Mouse (Mus musculus) midbrain, embryonic 14.5 days (tissue): ENCODE measurements at regions not wholly inside any gene's neighbourhood (a gene's known extent, or its start where the extent isn't known, plus 50 kb on each side); places are given as distances from the start of the nearest gene placed in this dataset.

ENCODE experiments used
- ATAC-seq: fragments of 200-750 bp; cut with Nextera tagmentation; 2 replicates; pipeline ENCODE4 v1.8.0; 2017; ENCODE audit warnings: moderate number of reproducible peaks, moderate library complexity; ENCODE audit not compliant: low FRiP score, low TSS enrichment
- DNase-seq: peaks from one replicate; pipeline ENCODE4 v3.0.0-alpha.2; 2015
- H3K27ac ChIP-seq: fragments of 300-500 bp; sonication (generic); replicated peaks from 2 replicates; pipeline ENCODE4 v1.5.1; 2014; ENCODE audit warnings: mild to moderate bottlenecking, low read depth, low read length, moderate library complexity
- H3K27me3 ChIP-seq: fragments of 300-500 bp; sonication (generic); 2 replicates; pipeline ENCODE4 v1.6.1; 2014; ENCODE audit warnings: low read length, control low read depth, mixed read lengths; ENCODE audit not compliant: control insufficient read depth, insufficient read depth
- H3K36me3 ChIP-seq: fragments of 300-500 bp; sonication (generic); 2 replicates; pipeline ENCODE4 v1.6.1; 2014; ENCODE audit warnings: low read length, control low read depth; ENCODE audit not compliant: control insufficient read depth, insufficient read depth
- H3K4me1 ChIP-seq: fragments of 300-500 bp; sonication (generic); 2 replicates; pipeline ENCODE4 v1.6.1; 2014; ENCODE audit warnings: mild to moderate bottlenecking, antibody characterized with exemption, low read length, control low read depth; ENCODE audit not compliant: control insufficient read depth, insufficient read depth
- H3K4me2 ChIP-seq: fragments of 300-500 bp; sonication (generic); 2 replicates; pipeline ENCODE4 v1.6.1; 2014; ENCODE audit warnings: mild to moderate bottlenecking, low read length, moderate library complexity
- H3K4me3 ChIP-seq: fragments of 300-500 bp; sonication (generic); replicated peaks from 2 replicates; pipeline ENCODE4 v1.5.1; 2014; ENCODE audit warnings: low read depth, low read length
- H3K9ac ChIP-seq: fragments of 300-500 bp; sonication (generic); replicated peaks from 2 replicates; pipeline ENCODE4 v1.6.1; 2014; ENCODE audit warnings: mild to moderate bottlenecking, low read length, moderate library complexity
- H3K9me3 ChIP-seq: fragments of 300-500 bp; sonication (generic); 2 replicates; pipeline ENCODE4 v1.6.1; 2016; ENCODE audit warnings: low read length, control low read depth, mixed read lengths; ENCODE audit not compliant: control insufficient read depth
- WGBS: fragments of 180-500 bp; shearing (Covaris S2); extraction: QIAGEN DNeasy Blood & Tissue Kit; methylation state at CpG from one replicate; pipeline ENCODE4 v1.1.7; 2014; 5-methylcytosine and 5-hydroxymethylcytosine counted together

- peaks cover 11% of the 10 kb centered on the region for H3K4me1 ChIP-seq
- no peak overlapping the region for H3K4me3 ChIP-seq
- peak; percentile 57; the same call in 1 of the 2 replicates for ATAC-seq
- DNase-seq: peak; percentile 44
- 0 out of 2 replicates have a peak overlapping the region, but pooled peaks have one; percentile 1 for H3K4me2 ChIP-seq
- no peak overlapping the region; the same call in 1 of the 2 replicates for H3K9ac ChIP-seq
- WGBS: 35% methylated on average over 11 of the region's 11 CpGs
- H3K36me3 ChIP-seq: no peaks in the 10 kb centered on the region
- H3K9me3 ChIP-seq: no peaks in the 10 kb centered on the region
- H3K27ac ChIP-seq: peak overlapping the region; percentile 64
- H3K27me3 ChIP-seq: no peaks in the 10 kb centered on the region
These were observed 372.5 kb upstream of the Acvr2a start for GRCm38 (mm10) chr2:48441296-48441990.

- Histone ChIP-seq H3K36me3 (no peaks in the 10 kb centered on the region), H3K27ac (no peak overlapping the region), H3K9ac (no peak overlapping the region; the same call in 1 of the 2 replicates), H3K4me2 (no peak overlapping the region), H3K4me1 (peaks cover 13% of the 10 kb centered on the region), H3K27me3 (no peaks in the 10 kb centered on the region), H3K9me3 (no peaks in the 10 kb centered on the region), H3K4me3 (no peak overlapping the region)
- no peak for DNase-seq
- no peak; the same call in 1 of the 2 replicates for ATAC-seq
- 72% methylated on average over 10 of the region's 10 CpGs for WGBS
These were observed 371.8 kb upstream of the Acvr2a start for GRCm38 (mm10) chr2:48441991-48442544.

GRCm38 (mm10) chr2:48445898-48446604 is 367.9 kb upstream of the Acvr2a start:
- Histone ChIP-seq H3K4me1 (peaks cover 13% of the 10 kb centered on the region), H3K9me3 (no peaks in the 10 kb centered on the region), H3K9ac (no peak overlapping the region), H3K4me2 (no peak overlapping the region), H3K27ac (no peak overlapping the region), H3K4me3 (no peak overlapping the region), H3K27me3 (no peaks in the 10 kb centered on the region), H3K36me3 (no peaks in the 10 kb centered on the region)
- DNase-seq (no peak), ATAC-seq (no peak)
- 14% methylated on average over 5 of the region's 5 CpGs for whole genome bisulfite sequencing

- Histone ChIP-seq H3K27ac (no peak overlapping the region), H3K27me3 (no peaks in the 10 kb centered on the region), H3K4me3 (no peak overlapping the region), H3K9me3 (no peaks in the 10 kb centered on the region), H3K9ac (no peak overlapping the region), H3K4me1 (peaks cover 7% of the 10 kb centered on the region), H3K36me3 (no peaks in the 10 kb centered on the region), H3K4me2 (no peak overlapping the region)
- no peak for DNase-seq
- 73% methylated on average over 5 of the region's 5 CpGs for WGBS
- no peak for ATAC-seq
These were observed 367.3 kb upstream of the Acvr2a start for GRCm38 (mm10) chr2:48446617-48447016.

GRCm38 (mm10) chr2:48449165-48449842 is 364.6 kb upstream of the Acvr2a start:
- 84% methylated on average over 7 of the region's 7 CpGs for WGBS

GRCm38 (mm10) chr2:48456072-48457040 is 357.6 kb upstream of the Acvr2a start:
- no peak overlapping the region for H3K4me3 ChIP-seq
- H3K9ac ChIP-seq: no peak overlapping the region
- H3K27me3 ChIP-seq: no peaks in the 10 kb centered on the region
- H3K27ac ChIP-seq: no peak overlapping the region
- H3K4me2 ChIP-seq: no peak overlapping the region
- H3K4me1 ChIP-seq: no peaks in the 10 kb centered on the region
- DNase-seq: no peak
- ATAC-seq: no peak
- WGBS: 68% methylated on average over 7 of the region's 7 CpGs
- no peaks in the 10 kb centered on the region for H3K36me3 ChIP-seq
- H3K9me3 ChIP-seq: no peaks in the 10 kb centered on the region

More at GRCm38 (mm10) chr2:48449165-48449842, 364.6 kb upstream of the Acvr2a start:
- no peak for DNase-seq
- Histone ChIP-seq H3K27me3 (no peaks in the 10 kb centered on the region), H3K27ac (no peak overlapping the region), H3K36me3 (no peaks in the 10 kb centered on the region), H3K9ac (no peak overlapping the region), H3K9me3 (no peaks in the 10 kb centered on the region), H3K4me2 (no peak overlapping the region), H3K4me1 (peaks cover 5% of the 10 kb centered on the region; the same call in 1 of the 2 replicates), H3K4me3 (no peak overlapping the region)
- no peak for ATAC-seq

- no peaks in the 10 kb centered on the region for H3K36me3 ChIP-seq
- WGBS: 84% methylated on average over 4 of the region's 4 CpGs
These were observed 356.8 kb upstream of the Acvr2a start for GRCm38 (mm10) chr2:48457117-48457516.

GRCm38 (mm10) chr2:48465483-48465882 is 348.4 kb upstream of the Acvr2a start:
- no peak overlapping the region for H3K4me2 ChIP-seq
- H3K36me3 ChIP-seq: no peaks in the 10 kb centered on the region
- H3K27me3 ChIP-seq: no peaks in the 10 kb centered on the region
- H3K9me3 ChIP-seq: no peaks in the 10 kb centered on the region
- no peak overlapping the region for H3K27ac ChIP-seq
- no peak overlapping the region for H3K4me3 ChIP-seq
- H3K9ac ChIP-seq: no peak overlapping the region
- ATAC-seq: no peak
- 93% methylated on average over 4 of the region's 4 CpGs for WGBS
- no peak for DNase-seq
- no peaks in the 10 kb centered on the region for H3K4me1 ChIP-seq

More at GRCm38 (mm10) chr2:48457117-48457516, 356.8 kb upstream of the Acvr2a start:
- H3K27ac ChIP-seq: no peak overlapping the region
- H3K4me3 ChIP-seq: no peak overlapping the region
- no peak for ATAC-seq
- H3K27me3 ChIP-seq: no peaks in the 10 kb centered on the region
- no peaks in the 10 kb centered on the region for H3K9me3 ChIP-seq
- DNase-seq: no peak
- no peak overlapping the region for H3K4me2 ChIP-seq
- H3K9ac ChIP-seq: no peak overlapping the region
- no peaks in the 10 kb centered on the region for H3K4me1 ChIP-seq
